Mouse (Mus musculus) cerebellum, adult 11-12 months (tissue): ENCODE measurements around the gene Olfr154.
"Not testable (repeated sequence)": the region's sequence is repeated elsewhere in the genome, so short reads cannot be mapped to it uniquely, and the experiment has no call there.

Experiments used
- DNase-seq: peaks from one replicate; pipeline ENCODE4 v3.0.0; 2022

Olfr154 gene

DNA sequence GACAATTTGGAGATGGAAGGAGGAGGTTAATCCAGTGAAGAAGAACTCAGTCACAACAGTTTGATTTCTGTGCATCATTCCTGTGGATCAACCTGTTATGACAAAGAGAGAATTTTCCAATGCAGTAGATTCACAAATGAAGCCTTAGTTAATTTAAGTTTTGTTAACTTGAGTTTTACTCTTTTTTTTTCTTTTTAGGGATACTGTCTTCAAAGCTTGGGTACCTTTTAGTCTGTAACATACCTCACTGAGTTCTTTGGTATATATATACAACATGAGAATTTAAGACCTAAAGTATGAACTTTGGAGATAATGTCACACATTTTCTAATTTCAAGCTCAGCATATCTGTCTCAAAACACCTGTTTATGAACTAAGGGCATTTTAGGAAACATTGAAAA, at the start of gene Olfr154:
Gene Olfr154 (minus strand): TSS at position 101 of the 400 bp plus-strand sequence.
- not testable (repeated sequence) for DNase-seq

DNA sequence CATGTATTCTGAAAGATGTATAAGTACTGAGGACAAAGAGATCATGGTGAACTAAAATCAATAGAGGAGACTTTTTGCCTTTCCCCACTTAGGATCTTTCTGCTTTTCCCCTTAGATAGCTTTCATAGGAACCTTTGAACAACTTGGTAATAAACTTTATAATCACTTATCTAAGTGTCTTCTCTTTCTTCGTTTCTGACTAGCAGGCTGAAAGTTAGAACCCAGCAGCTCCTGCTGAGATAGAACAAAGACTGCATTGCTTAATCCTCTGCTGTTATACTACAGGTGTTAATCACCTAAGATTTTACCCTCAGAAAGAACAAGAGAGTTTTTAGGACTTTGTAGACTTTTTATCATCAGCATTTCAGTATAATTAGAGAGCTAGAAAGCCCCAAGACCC, 46.9 kb upstream of the Olfr154 start:
- DNase-seq, result no peak

DNA sequence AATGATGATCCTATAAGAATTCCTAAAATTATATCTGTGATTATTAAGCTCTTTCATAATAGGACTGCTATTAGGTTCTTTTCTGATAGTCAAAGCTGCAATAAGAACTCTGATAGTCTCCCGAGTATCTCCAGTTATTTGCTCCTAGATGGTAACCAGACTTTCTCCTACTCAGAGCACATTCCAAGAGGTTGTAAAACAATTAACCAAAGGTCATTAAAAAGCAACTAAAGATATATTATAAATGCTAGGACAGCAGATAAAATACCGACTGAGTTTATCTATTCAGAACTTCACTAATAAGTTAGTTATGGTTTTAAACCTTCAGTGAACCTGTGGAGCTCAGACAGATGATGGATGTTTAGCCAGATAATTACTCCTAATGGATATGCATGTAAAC, 46.4 kb upstream of the Olfr154 start:
- not testable (repeated sequence) for DNase-seq

DNA sequence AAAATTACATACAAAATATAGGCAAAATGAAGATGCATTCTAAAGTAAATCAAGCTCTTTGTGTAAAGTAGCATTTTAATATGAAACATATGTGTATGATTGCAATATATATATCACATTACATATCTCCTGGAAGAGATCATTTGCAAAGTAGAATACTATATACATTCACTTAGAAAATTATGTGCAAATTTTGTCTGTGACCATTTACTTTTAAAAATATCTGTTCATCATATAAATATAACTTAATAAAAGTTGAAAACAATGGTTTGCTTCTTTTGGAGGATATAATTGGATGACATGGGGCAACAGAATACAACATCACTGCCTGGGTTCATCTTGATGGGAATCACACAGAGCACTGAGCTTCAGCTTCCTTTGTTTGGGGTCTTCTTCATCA, 24.9 kb upstream of the Olfr154 start, which contains the start of gene Olfr1008:
Gene Olfr1008 (plus strand): TSS at position 301 of the 400 bp plus-strand sequence.
- DNase-seq, result no peak

DNA sequence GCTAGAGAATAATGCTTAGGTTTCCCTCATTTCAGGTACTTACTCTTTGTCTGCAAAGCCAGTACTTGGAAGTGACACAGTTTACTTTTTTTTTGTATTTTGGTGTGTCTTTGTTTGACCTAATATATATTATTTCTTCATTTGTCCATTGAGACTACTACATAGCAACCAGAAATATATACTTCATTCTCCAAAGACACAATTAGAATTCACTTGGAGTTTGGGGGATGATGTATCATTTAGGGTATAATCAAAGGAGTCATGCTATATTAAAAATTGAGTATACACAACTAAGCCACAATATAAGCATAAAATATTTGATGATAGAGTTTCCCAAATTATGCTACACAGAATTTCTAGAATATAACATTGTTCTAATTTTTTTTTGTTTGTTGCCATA, 14.4 kb upstream of the Olfr154 start, which contains the start of gene Olfr1006:
Gene Olfr1006 (minus strand): TSS at position 101 of the 400 bp plus-strand sequence.
- DNase-seq, result no peak

DNA sequence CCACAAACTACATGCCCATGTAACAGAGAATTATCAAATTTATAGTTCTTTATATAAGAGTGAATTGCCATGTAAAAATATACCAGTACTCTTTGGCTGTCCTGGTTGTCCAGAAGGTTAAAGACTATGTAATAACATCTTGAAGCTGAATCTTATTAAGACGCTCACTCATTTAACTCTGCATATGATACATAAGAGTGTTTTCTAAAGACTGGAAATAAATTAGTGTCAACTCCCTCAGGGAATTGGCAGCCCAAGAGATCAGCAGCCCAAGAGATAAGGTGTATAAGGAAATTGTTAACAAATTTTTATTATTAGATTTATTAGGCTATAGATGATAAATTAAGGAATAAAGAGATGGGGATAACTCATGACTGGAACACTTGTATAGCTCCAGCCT, 13.7 kb downstream of the Olfr154 start, which contains the start of gene Olfr1002:
Gene Olfr1002 (minus strand): TSS at position 101 of the 400 bp plus-strand sequence.
- DNase-seq, result no peak
